Mouse (Mus musculus) midbrain, embryonic 11.5 days (tissue): ENCODE results near the gene Mrps17. TPM values are rescaled to one million over a fixed set of nuclear protein-coding genes. Genes with fewer than 3 reads are reported as not detected.

Source experiments
- ATAC-seq: fragments of 200-750 bp; cut with Nextera tagmentation; 2 replicates; pipeline ENCODE4 v1.8.0; 2017; ENCODE audit warnings: moderate TSS enrichment, moderate library complexity; ENCODE audit not compliant: low FRiP score
- DNase-seq: peaks from one replicate; pipeline ENCODE4 v3.0.0; 2015; ENCODE audit warnings: low spot score; ENCODE audit errors: missing footprints
- H3K27ac ChIP-seq: fragments of 300-500 bp; sonication (generic); 2 replicates; pipeline ENCODE4 v1.5.1; 2014; ENCODE audit warnings: low read depth, low read length
- H3K27me3 ChIP-seq: fragments of 300-500 bp; sonication (generic); 2 replicates; pipeline ENCODE4 v1.6.1; 2014; ENCODE audit warnings: mild to moderate bottlenecking, low read length, moderate library complexity, mixed read lengths; ENCODE audit not compliant: control insufficient read depth, insufficient read depth
- H3K36me3 ChIP-seq: fragments of 300-500 bp; sonication (generic); 2 replicates; pipeline ENCODE4 v1.6.1; 2014; ENCODE audit warnings: mild to moderate bottlenecking, low read length, moderate library complexity, mixed read lengths; ENCODE audit not compliant: control insufficient read depth, insufficient read depth
- H3K4me1 ChIP-seq: fragments of 300-500 bp; sonication (generic); 2 replicates; pipeline ENCODE4 v1.6.1; 2014; ENCODE audit warnings: low read length; ENCODE audit not compliant: control insufficient read depth, insufficient read depth
- H3K4me2 ChIP-seq: fragments of 300-500 bp; sonication (generic); 2 replicates; pipeline ENCODE4 v1.6.1; 2014; ENCODE audit warnings: mild to moderate bottlenecking, moderate library complexity
- H3K4me3 ChIP-seq: fragments of 300-500 bp; sonication (generic); 2 replicates; pipeline ENCODE4 v1.5.1; 2014; ENCODE audit warnings: low read depth, low read length
- H3K9ac ChIP-seq: fragments of 300-500 bp; sonication (generic); 2 replicates; pipeline ENCODE4 v1.6.1; 2014; ENCODE audit warnings: low read length
- H3K9me3 ChIP-seq: fragments of 300-500 bp; sonication (generic); 2 replicates; pipeline ENCODE4 v1.6.1; 2016; ENCODE audit warnings: low read length; ENCODE audit not compliant: control insufficient read depth
- WGBS: fragments of 180-500 bp; shearing (Covaris S2); extraction: QIAGEN DNeasy Blood & Tissue Kit; methylation state at CpG from one replicate; pipeline ENCODE4 v1.1.7; 2014; 5-methylcytosine and 5-hydroxymethylcytosine counted together
- polyA plus RNA-seq: library from polyadenylated mRNA; unstranded; fragments of >200 nt; fragmentation: Nextera tagmentation; extraction: Ambion mirVana; gene quantifications from 2 replicates; pipeline ENCODE4 v1.2.1, GENCODE M21; 2014

The Mrps17 gene
- polyA plus RNA-seq, 1 experiment from 2014 or later = 180 TPM

DNA sequence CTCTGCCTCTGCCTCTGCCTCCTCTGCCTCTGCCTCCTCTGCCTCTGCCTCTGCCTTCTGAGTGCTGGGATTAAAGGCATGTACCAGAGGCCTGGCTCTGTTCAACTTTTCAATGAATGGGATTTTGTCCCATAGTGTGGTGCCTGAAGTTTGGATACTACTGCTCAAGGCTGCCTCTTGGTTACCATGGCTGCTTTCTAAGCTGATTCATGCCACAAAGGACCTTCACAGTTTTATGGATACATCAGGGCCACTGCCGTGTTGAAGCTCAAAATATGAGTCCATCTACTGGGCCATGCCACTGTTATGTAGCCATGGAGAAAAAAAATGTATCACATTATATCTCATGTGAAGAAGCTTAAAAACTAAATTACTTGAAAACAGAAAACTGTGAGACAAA is 13.6 kb upstream of the Mrps17 start:
- H3K36me3 ChIP-seq = no peaks in the 10 kb centered on the region
- no peaks in the 10 kb centered on the region for H3K4me1 ChIP-seq
- DNase-seq (no peak), ATAC-seq (no peak)
- no peak overlapping the region for H3K9ac ChIP-seq
- no peak overlapping the region for H3K27ac ChIP-seq
- 61% methylated on average over 1 of the region's 1 CpGs for WGBS
- H3K4me3 ChIP-seq = no peak overlapping the region
- H3K4me2 ChIP-seq = no peak overlapping the region
- H3K27me3 ChIP-seq = no peaks in the 10 kb centered on the region
- no peaks in the 10 kb centered on the region for H3K9me3 ChIP-seq

DNA sequence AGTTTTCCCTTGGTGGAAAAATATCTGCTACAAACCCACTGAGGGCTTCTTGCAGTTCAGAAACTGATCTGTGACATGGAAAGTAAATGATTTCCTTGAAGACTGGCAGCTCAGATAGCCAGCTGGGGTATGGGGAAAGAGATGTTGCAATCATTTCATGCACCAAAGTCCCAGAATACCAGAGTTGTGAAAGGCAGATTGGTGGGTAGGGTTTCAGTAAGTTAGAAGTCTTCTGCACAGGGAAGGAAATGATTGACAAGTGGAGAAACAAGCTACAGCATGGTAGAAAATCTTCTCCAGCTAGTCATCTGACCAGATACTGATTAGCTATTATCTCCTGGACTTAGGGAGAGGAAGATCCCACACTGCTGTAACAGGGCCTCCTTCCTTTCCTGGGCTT is 11.9 kb upstream of the Mrps17 start:
- H3K4me3 ChIP-seq = no peak overlapping the region
- no peaks in the 10 kb centered on the region for H3K4me1 ChIP-seq
- H3K9ac ChIP-seq = no peak overlapping the region
- no peaks in the 10 kb centered on the region for H3K9me3 ChIP-seq
- no peak for DNase-seq
- H3K4me2 ChIP-seq = no peak overlapping the region
- H3K27me3 ChIP-seq = no peaks in the 10 kb centered on the region
- ATAC-seq = no peak
- H3K27ac ChIP-seq = no peak overlapping the region
- no peaks in the 10 kb centered on the region for H3K36me3 ChIP-seq

DNA sequence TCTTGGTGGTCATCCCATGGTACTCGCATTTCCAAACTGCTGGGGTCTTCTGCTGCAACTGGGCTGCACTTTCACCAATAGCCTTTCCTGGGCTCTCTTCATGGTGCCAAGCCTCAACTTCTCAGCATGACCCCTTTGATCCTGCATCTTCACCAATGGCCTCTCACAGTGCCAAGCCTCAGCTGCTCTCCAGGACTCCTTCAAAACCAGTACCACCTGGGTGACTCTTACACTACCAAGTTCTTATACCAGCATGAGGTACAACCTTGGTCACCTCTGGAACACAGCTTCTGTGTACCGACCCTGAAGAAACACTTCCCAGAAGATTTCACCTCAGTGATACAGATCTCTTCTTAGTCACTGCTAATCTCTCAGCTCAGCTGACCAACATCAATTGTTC is 6.9 kb upstream of the Mrps17 start, which contains the start of gene Sept14:
Sept14 (minus strand) TSS at position 101 of the 400 bp plus-strand sequence.
- Histone ChIP-seq H3K36me3 (no peaks in the 10 kb centered on the region), H3K4me3 (no peak within 1 kb of the TSS), H3K9ac (no peak within 1 kb of the TSS), H3K27ac (no peak within 1 kb of the TSS), H3K4me1 (no peaks in the 10 kb centered on the region), H3K4me2 (no peak within 1 kb of the TSS), H3K27me3 (no peaks in the 10 kb centered on the region), H3K9me3 (no peaks in the 10 kb centered on the region)
- DNase-seq (no peak), ATAC-seq (no peak)
- 64% methylated on average over 2 of the region's 2 CpGs for WGBS

DNA sequence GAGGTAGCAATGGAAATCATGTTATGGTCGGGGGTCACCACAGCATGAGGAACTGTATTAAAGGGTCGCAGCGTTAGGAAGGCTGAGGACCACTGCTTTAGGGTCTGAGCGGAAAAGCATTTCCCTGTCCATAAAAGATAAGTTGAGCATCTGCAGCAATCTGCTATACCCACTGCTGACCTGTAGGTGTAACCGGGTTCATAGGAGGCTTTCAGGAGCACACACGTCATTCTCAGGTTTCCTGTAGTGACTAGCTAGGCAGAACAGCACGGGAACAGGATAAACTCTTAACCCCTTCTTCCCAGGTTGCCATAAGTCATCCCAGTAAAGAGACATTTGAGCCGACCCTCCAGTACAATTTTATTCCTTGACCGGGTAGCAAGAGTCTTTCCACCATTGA is 1.7 kb downstream of the Mrps17 start:
- H3K4me3 ChIP-seq = no peak overlapping the region
- WGBS = 87% methylated on average over 9 of the region's 9 CpGs
- H3K27me3 ChIP-seq = no peaks in the 10 kb centered on the region
- DNase-seq (no peak), ATAC-seq (no peak)
- H3K9me3 ChIP-seq = no peaks in the 10 kb centered on the region
- H3K36me3 ChIP-seq = peaks cover 8% of the 10 kb centered on the region; the same call in 1 of the 2 replicates
- no peak overlapping the region for H3K4me2 ChIP-seq
- peaks cover 7% of the 10 kb centered on the region for H3K4me1 ChIP-seq
- no peak overlapping the region for H3K9ac ChIP-seq
- H3K27ac ChIP-seq = no peak overlapping the region

DNA sequence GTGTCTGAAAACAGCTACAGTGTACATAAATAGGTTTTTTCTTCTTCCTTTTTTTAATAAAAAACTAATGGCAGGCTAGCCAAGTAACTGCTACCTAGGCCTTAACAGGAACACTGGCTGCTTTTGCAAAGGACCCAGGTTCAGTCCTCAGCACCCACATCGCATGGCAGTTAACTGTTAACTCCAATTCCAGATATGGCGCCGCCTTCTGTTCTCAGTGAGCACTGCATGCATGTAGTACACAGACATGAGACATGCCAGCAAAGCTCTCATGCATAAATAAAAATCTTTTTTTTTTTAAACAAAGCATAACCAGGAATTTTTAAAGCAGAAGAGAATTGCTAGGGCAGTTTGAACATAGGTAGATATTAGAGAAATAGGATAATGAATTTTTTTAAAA is 4.9 kb downstream of the Mrps17 start:
- WGBS = 85% methylated on average over 3 of the region's 3 CpGs
- H3K9me3 ChIP-seq = no peaks in the 10 kb centered on the region
- H3K27ac ChIP-seq = no peak overlapping the region
- DNase-seq (no peak), ATAC-seq (no peak)
- no peak overlapping the region for H3K4me2 ChIP-seq
- H3K27me3 ChIP-seq = no peaks in the 10 kb centered on the region
- H3K36me3 ChIP-seq = peaks cover 8% of the 10 kb centered on the region; the same call in 1 of the 2 replicates
- H3K9ac ChIP-seq = no peak overlapping the region
- H3K4me3 ChIP-seq = no peak overlapping the region
- peaks cover 7% of the 10 kb centered on the region for H3K4me1 ChIP-seq

DNA sequence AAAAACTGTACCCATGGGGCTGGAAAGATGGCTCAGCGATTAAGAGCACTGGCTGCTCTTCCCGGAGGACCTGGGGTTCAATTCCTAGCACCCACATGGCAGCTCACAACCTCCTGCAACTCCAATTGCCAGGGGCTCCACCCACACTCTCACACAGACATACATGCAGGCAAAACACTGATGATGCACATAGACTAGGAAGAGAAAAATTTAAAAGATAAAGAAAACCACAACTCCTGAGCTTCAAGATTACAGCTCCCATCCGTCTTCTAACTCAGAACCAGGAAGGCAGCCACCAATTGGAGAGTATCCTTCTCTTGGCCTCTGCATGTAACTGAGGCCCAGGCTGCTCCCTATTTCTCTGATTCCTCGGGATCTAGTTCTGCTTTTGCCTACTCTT is 9.0 kb downstream of the Mrps17 start:
- Histone ChIP-seq H3K9ac (peak overlapping the region; percentile 94), H3K4me2 (peak overlapping the region; percentile 23; the same call in 1 of the 2 replicates), H3K4me3 (no peak overlapping the region; the same call in 1 of the 2 replicates), H3K27me3 (no peaks in the 10 kb centered on the region), H3K27ac (no peak overlapping the region), H3K4me1 (no peaks in the 10 kb centered on the region; the same call in 1 of the 2 replicates), H3K36me3 (no peaks in the 10 kb centered on the region), H3K9me3 (no peaks in the 10 kb centered on the region)
- ATAC-seq (no peak), DNase-seq (no peak)
- WGBS = 53% methylated on average over 4 of the region's 4 CpGs

DNA sequence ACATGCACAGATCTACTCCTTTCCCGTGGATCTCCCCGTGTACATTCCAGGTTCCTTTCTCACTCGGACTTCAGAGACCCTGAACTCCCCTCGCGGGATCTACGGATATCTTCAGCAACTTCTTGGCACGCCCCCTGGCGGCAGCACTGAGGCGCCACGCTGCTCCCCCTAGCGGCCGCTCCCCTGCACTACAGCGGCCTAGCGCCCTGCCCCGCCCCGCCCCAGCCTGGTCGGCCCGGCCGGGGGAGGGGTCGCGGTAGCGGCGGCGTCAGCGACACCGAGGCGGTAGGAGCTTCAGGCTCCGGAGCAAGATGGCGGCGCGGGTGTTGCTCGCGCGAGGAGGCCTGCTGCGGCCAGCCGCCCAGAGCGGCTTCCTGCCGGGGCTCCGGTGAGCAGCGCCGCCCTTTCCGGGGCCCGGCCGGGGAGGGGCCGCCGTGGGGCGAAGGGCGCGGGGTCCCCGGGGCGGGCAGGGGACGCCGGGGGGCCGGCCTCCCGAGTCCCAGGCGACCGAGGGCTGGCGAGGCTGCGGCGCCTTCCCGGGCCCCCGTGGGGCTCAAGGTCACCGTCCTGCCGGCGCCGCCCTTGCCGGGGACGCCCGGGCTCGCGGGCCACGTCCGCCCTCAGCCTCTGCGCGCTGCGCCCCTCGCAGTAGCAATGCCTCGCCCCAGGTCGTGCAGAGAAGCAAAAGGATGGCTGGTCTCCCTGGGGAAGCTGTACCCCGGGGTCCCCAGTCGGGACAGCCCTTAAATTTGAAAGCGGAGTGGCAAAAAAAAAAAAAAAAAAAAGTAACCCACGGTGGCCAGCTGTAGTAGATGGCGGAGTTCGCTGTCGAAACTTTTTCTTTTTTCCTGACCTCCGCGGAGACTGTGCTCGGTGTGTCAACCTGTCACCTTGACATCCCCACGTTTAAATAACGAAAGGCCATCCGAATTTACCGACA is 9.8 kb downstream of the Mrps17 start, which contains the start of gene Nipsnap2:
Nipsnap2 (plus strand) TSS at position 230 of the 940 bp plus-strand sequence.
- under 1% methylated on average over 73 of the region's 93 CpGs for WGBS
- Histone ChIP-seq H3K4me2 (peak within 1 kb of the TSS; percentile 54), H3K27ac (peak within 1 kb of the TSS; percentile 86), H3K36me3 (no peaks in the 10 kb centered on the region), H3K9me3 (no peaks in the 10 kb centered on the region), H3K4me3 (peak within 1 kb of the TSS; percentile 83), H3K9ac (peak within 1 kb of the TSS; percentile 94), H3K4me1 (no peaks in the 10 kb centered on the region; the same call in 1 of the 2 replicates), H3K27me3 (no peaks in the 10 kb centered on the region)
- peak; percentile 100 for DNase-seq
- ATAC-seq = peak; percentile 96

DNA sequence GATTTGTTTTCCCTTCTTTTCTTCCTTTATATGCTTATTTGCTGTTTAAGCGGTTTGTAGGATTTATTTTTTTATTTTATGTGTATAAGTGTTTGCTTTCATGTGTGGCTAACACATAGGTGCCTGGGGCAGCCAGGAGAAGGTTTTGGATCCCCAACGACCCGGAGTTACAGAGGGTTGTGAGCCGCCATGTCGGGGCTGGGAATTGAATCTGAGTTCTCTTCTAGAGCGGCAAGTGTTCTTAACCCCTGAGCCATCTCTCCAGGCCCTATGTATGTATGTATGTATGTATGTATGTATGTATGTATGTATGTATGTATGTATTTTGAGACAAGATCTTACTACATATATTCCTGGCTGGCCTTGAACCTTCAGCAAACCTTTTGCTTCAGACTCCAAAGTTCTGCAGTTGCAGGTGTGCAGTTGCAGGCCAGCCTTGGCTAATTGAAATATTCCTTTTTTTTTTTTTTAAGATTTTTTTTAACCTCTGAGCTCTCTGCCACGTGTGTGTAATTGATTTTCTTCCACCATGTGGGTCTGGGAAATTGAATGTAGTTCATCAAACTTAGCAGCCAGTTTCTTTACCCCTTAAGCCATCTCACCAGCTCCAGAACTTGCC is 10.6 kb downstream of the Mrps17 start:
- no peak for DNase-seq
- H3K27me3 ChIP-seq = no peaks in the 10 kb centered on the region
- no peaks in the 10 kb centered on the region for H3K36me3 ChIP-seq
- no peak overlapping the region for H3K27ac ChIP-seq
- peak overlapping the region; percentile 94 for H3K9ac ChIP-seq
- H3K4me3 ChIP-seq = peak overlapping the region; percentile 83
- WGBS = 25% methylated on average over 7 of the region's 7 CpGs
- peak overlapping the region; percentile 54 for H3K4me2 ChIP-seq
- no peaks in the 10 kb centered on the region for H3K9me3 ChIP-seq
- H3K4me1 ChIP-seq = no peaks in the 10 kb centered on the region; the same call in 1 of the 2 replicates
- no peak for ATAC-seq

DNA sequence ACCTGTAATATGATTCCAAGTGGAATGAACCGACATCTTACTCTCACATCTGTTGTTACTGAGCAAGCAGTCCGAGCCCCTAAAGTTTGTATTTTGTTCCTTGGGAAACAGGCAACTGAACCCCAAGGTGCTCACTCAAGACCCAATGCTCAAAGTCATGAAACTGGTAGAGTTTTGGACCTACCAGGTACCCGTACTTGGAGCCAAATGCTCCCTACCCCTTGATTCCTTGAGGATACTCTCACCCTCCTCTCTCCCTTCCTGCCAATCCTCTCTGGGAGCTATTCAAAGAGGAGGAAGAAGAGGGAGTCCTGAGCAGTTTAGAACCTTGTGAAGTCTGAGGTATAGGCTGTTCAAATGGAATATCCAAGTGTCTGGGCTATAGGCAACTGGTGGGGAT is 11.5 kb downstream of the Mrps17 start:
- Histone ChIP-seq H3K27ac (no peak overlapping the region), H3K9ac (no peak overlapping the region), H3K9me3 (no peaks in the 10 kb centered on the region), H3K36me3 (no peaks in the 10 kb centered on the region), H3K4me3 (no peak overlapping the region), H3K27me3 (no peaks in the 10 kb centered on the region), H3K4me2 (no peak overlapping the region), H3K4me1 (no peaks in the 10 kb centered on the region; the same call in 1 of the 2 replicates)
- no peak for ATAC-seq
- DNase-seq = no peak
- WGBS = 93% methylated on average over 3 of the region's 3 CpGs
